Mouse (Mus musculus) myocyte (in vitro differentiated cells): Measurements from ENCODE around the gene Frem2.

Source experiments
- MAX ChIP-seq: IDR thresholded peaks from one replicate; pipeline ENCODE4 v1.6.1; 2011; ENCODE audit warnings: low read depth, mild to moderate bottlenecking, control low read depth
- MYOD1 ChIP-seq, 3 experiments: IDR thresholded peaks; one replicate each; pipeline ENCODE4 v1.6.1; 2011; ENCODE audit warnings: control low read depth in 2 of 3, low read depth in 2 of 3, mild to moderate bottlenecking in 2 of 3, moderate library complexity in 1 of 3; ENCODE audit not compliant: insufficient read length in 2 of 3, control insufficient read depth in 1 of 3
- MYOG ChIP-seq, 3 experiments: IDR thresholded peaks; one replicate each; pipeline ENCODE4 v1.6.1; 2011; ENCODE audit warnings: control low read depth in 2 of 3, low read depth in 2 of 3, mild to moderate bottlenecking in 2 of 3; ENCODE audit not compliant: insufficient read length in 2 of 3, control insufficient read depth in 1 of 3, insufficient read depth in 1 of 3
- POLR2A ChIP-seq: IDR thresholded peaks from one replicate; pipeline ENCODE4 v1.6.1; 2011; ENCODE audit warnings: low read depth, mild to moderate bottlenecking, control low read depth, moderate library complexity; ENCODE audit not compliant: insufficient read length
- POLR2AphosphoS2 ChIP-seq: IDR thresholded peaks from one replicate; pipeline ENCODE4 v1.6.1; 2011; ENCODE audit warnings: low read depth, control low read depth; ENCODE audit not compliant: insufficient read length
- SRF ChIP-seq: IDR thresholded peaks from one replicate; pipeline ENCODE4 v1.6.1; 2011; ENCODE audit warnings: low read depth; ENCODE audit not compliant: control insufficient read depth, insufficient read length
- TCF12 ChIP-seq: IDR thresholded peaks from one replicate; pipeline ENCODE4 v1.6.1; 2011; ENCODE audit warnings: mild to moderate bottlenecking, control low read depth; ENCODE audit not compliant: poor library complexity, insufficient read depth, severe bottlenecking
- USF1 ChIP-seq: IDR thresholded peaks from one replicate; pipeline ENCODE4 v1.6.1; 2011; ENCODE audit warnings: low read depth, mild to moderate bottlenecking, control low read depth, moderate library complexity

DNA sequence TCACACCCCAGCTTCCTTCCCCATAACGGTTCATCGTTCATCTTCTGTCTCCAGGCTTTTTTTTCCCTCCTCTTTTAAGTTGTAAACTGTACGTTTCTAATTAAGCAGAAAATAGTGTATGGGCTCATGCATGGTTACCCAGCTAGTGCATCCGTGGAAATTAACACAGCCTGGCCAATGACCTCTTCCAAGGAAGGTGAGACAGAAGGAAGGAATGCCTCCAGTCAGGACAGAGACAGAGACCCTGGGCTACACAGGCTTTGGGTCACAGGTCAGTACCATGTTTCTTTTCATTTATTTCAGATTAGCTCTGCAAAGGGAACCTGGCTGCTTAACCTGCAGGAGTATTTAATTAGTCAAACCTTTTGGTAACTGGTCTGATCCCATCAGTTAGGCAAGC, 57.0 kb downstream of the Frem2 start:
- no peak for TF ChIP-seq MAX
- TF ChIP-seq MYOD1 (IDR thresholded peaks at IDR 0.05; ENCODE audit: control insufficient read depth in 1 of 3, insufficient read length in 2 of 3, low read depth in 2 of 3): no peak
- no peak for TF ChIP-seq POLR2A
- TF ChIP-seq POLR2AphosphoS2: no peak
- TF ChIP-seq USF1: no peak
- no peak for TF ChIP-seq TCF12
- TF ChIP-seq MYOG (IDR thresholded peaks at IDR 0.05; ENCODE audit: control insufficient read depth in 1 of 3, insufficient read depth in 1 of 3, insufficient read length in 2 of 3, low read depth in 2 of 3): no peak
- TF ChIP-seq SRF: no peak
